Mouse (Mus musculus): ENCODE results near the gene Gal. TPM values are rescaled to one million over a fixed set of nuclear protein-coding genes. Genes with fewer than 3 reads are reported as not detected.
A peak's percentile ranks its signal among the peaks of the same experiment; 100 is the strongest.

The Gal gene
- total RNA-seq (2015) (1.1 and 2.0 TPM in 2 replicates), total RNA-seq (2017) (0.70 TPM in 1 of 2 replicates, not detected in the other)

GRCm38 (mm10) chr19:3414268-3414733, at the start of gene Gal:
Gene Gal (minus strand): TSS chr19:3414544.
- peak; percentile 91 for ATAC-seq (ENCODE audit: poor library complexity, severe bottlenecking)

GRCm38 (mm10) chr19:3459986-3460385, 45.6 kb upstream of the Gal start:
- no peak for ATAC-seq (ENCODE audit: poor library complexity, severe bottlenecking)

- ATAC-seq (ENCODE audit: poor library complexity, severe bottlenecking): no peak
Observed at GRCm38 (mm10) chr19:3458331-3459099, 44.2 kb upstream of the Gal start.

- no peak for ATAC-seq (ENCODE audit: poor library complexity, severe bottlenecking)
Observed at GRCm38 (mm10) chr19:3457700-3458099, 43.4 kb upstream of the Gal start.

- ATAC-seq (ENCODE audit: poor library complexity, severe bottlenecking): 0 out of 2 replicates have a peak, but pooled peaks have one; percentile 10
Observed at GRCm38 (mm10) chr19:3451649-3452048, 37.3 kb upstream of the Gal start.

GRCm38 (mm10) chr19:3451170-3451569, 36.8 kb upstream of the Gal start:
- ATAC-seq (ENCODE audit: poor library complexity, severe bottlenecking): peak; percentile 71

- no peak for ATAC-seq (ENCODE audit: poor library complexity, severe bottlenecking)
Observed at GRCm38 (mm10) chr19:3450714-3451113, 36.4 kb upstream of the Gal start.

- no peak for ATAC-seq (ENCODE audit: poor library complexity, severe bottlenecking)
Observed at GRCm38 (mm10) chr19:3449248-3449647, 34.9 kb upstream of the Gal start.

GRCm38 (mm10) chr19:3447348-3447747, 33.0 kb upstream of the Gal start:
- ATAC-seq (ENCODE audit: poor library complexity, severe bottlenecking): no peak

GRCm38 (mm10) chr19:3441092-3441491, 26.7 kb upstream of the Gal start:
- ATAC-seq (ENCODE audit: poor library complexity, severe bottlenecking): no peak

GRCm38 (mm10) chr19:3440667-3441066, 26.3 kb upstream of the Gal start:
- no peak for ATAC-seq (ENCODE audit: poor library complexity, severe bottlenecking)

- no peak for ATAC-seq (ENCODE audit: poor library complexity, severe bottlenecking)
Observed at GRCm38 (mm10) chr19:3437980-3438379, 23.6 kb upstream of the Gal start.

GRCm38 (mm10) chr19:3436840-3437239, 22.5 kb upstream of the Gal start:
- ATAC-seq (ENCODE audit: poor library complexity, severe bottlenecking): peak; percentile 78

- no peak for ATAC-seq (ENCODE audit: poor library complexity, severe bottlenecking)
Observed at GRCm38 (mm10) chr19:3435824-3436223, 21.5 kb upstream of the Gal start.

- ATAC-seq (ENCODE audit: poor library complexity, severe bottlenecking): no peak
Observed at GRCm38 (mm10) chr19:3434641-3435040, 20.3 kb upstream of the Gal start.

GRCm38 (mm10) chr19:3434124-3434523, 19.8 kb upstream of the Gal start:
- ATAC-seq (ENCODE audit: poor library complexity, severe bottlenecking): no peak

GRCm38 (mm10) chr19:3431969-3432368, 17.6 kb upstream of the Gal start:
- no peak for ATAC-seq (ENCODE audit: poor library complexity, severe bottlenecking)

- no peak for ATAC-seq (ENCODE audit: poor library complexity, severe bottlenecking)
Observed at GRCm38 (mm10) chr19:3431066-3431465, 16.7 kb upstream of the Gal start.

GRCm38 (mm10) chr19:3429156-3429816, 14.9 kb upstream of the Gal start:
- ATAC-seq (ENCODE audit: poor library complexity, severe bottlenecking): no peak

GRCm38 (mm10) chr19:3428057-3428830, 13.9 kb upstream of the Gal start:
- no peak for ATAC-seq (ENCODE audit: poor library complexity, severe bottlenecking)

- ATAC-seq (ENCODE audit: poor library complexity, severe bottlenecking): no peak
Observed at GRCm38 (mm10) chr19:3424214-3424613, 9.9 kb upstream of the Gal start.
